Mouse (Mus musculus) adrenal gland, postnatal 36 days (tissue): Measurements from ENCODE around the gene Psenen. TPM values are rescaled to one million over a fixed set of nuclear protein-coding genes. Genes with fewer than 3 reads are reported as not detected.

ENCODE experiments used
- DNase-seq, 2 experiments: peaks; one replicate each; pipeline ENCODE4 v3.0.0; 2021; ENCODE audit warnings: mixed read lengths in 1 of 2
- microRNA-seq: library from miRNA; unstranded; fragments of <30 nt; microRNA quantifications from one replicate; pipeline ENCODE4 v1.2.0, GENCODE M21; 2021
- total RNA-seq, 2 experiments: library from RNA; stranded (reverse); gene quantifications; 2 replicates each; pipeline ENCODE4 v1.2.3; 2021

Gene Psenen
- total RNA-seq, 2 experiments from 2014 or later = 141 to 163 TPM

DNA sequence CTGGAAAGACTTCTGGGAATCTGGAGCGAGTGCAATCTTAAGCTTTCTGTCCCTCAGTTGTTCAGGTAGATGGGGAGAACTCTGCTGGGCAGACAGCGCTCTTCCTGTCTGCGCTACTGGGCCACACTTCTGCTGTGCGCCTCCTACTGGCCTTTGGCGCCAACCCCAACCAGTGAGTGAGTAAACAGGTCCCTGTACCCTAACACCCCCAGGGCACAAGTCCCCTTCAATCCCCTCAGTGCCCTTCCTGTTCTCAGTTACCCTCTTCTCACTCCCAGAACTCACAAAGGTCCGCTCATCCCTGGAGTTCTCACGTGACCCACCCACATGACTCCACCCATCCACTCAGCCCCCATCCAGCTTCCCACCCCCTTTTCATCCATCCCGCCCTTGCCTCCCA, 45.1 kb downstream of the Psenen start:
- no peak for DNase-seq

DNA sequence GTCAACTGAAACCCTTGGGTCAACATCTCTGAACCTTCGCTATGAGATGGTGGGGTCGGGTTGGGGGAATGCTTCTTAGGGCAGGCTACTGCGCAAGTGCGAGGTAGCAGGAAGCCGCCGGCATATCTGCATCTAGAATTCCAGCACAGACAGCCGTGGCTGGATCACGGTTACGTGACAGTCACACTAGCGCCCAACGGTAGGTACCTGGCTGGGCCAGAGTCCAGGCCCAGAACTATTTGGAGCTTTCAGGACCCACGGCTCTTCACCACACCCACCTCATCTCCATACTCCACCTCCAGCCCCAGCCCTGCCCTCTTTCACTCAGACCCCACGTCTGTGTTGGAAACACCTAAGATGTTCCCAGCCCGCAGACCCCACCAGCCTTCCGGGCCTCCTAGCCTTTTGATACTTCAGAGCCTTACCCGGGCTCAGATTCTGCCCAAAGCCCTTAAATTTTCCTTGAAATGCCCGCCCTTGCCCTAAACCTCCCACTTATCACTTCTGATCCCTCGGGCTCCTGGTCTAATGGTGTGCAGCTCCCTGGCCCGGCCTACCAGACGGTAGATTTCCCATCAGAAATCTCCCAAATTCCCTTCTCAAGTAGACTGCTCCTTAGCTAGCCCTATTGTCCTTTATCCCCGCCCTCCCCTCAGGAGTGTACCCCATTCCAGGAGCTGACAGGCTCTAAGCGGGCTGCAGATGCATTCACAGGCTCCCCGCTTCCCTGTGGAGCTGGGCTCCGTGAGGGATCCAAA, 48.2 kb downstream of the Psenen start:
- no peak for DNase-seq

Small RNA genes within 50 kb of the gene (microRNA-seq; reads per million reads assigned to microRNA genes)
- 1.00 reads per million for gene Gm38670
- gene Mir3569 = not detected

Other genes with a start within 250 kb of the Psenen start
- 10 to 100 TPM; 21.8 to 49.1 TPM for gene Syne4, start 248.8 kb downstream of the Psenen start, total RNA-seq
- gene E130208F15Rik, start 241.9 kb downstream of the Psenen start, total RNA-seq = 1 to 10 TPM in 1 of 2 experiments, under 1 TPM in 1; 0.93 to 1.3 TPM
- gene Sdhaf1, start 239.7 kb downstream of the Psenen start, total RNA-seq = 10 to 100 TPM; 13.2 to 16.0 TPM
- 10 to 100 TPM in 1 of 2 experiments, 1 to 10 TPM in 1; 7.4 to 14.7 TPM for gene Lrfn3, start 200.9 kb downstream of the Psenen start, total RNA-seq
- 10 to 100 TPM; 22.5 to 35.7 TPM for gene Tyrobp, start 149.9 kb downstream of the Psenen start, total RNA-seq
- 1 to 10 TPM; 1.8 to 2.0 TPM for gene Hcst, start 143.8 kb downstream of the Psenen start, total RNA-seq
- gene Nfkbid, start 141.9 kb downstream of the Psenen start, total RNA-seq = 1 to 10 TPM in 1 of 2 experiments, under 1 TPM in 1; 0.89 to 1.0 TPM
- gene Aplp1, start 118.1 kb downstream of the Psenen start, total RNA-seq = 10 to 100 TPM; 23.5 to 28.6 TPM
- gene Kirrel2, start 105.9 kb downstream of the Psenen start, total RNA-seq = not detected
- gene Nphs1, start 105.3 kb downstream of the Psenen start, total RNA-seq = not detected
- gene Prodh2, start 70.0 kb downstream of the Psenen start, total RNA-seq = under 1 TPM in 1 of 2 experiments, not detected in 1; 0.53 TPM
- gene Arhgap33, start 28.6 kb downstream of the Psenen start, total RNA-seq = 1 to 10 TPM; 2.5 to 2.9 TPM
- gene Hspb6, start 11.4 kb downstream of the Psenen start, total RNA-seq = 10 to 100 TPM; 27.1 to 28.3 TPM
- gene Proser3, start 11.3 kb downstream of the Psenen start, total RNA-seq = 1 to 10 TPM; 7.8 to 8.5 TPM
- gene Lin37, start 3.8 kb downstream of the Psenen start, total RNA-seq = 10 to 100 TPM; 46.2 to 55.4 TPM
- 10 to 100 TPM; 68.8 to 70.8 TPM for gene U2af1l4, start 326 bp downstream of the Psenen start, total RNA-seq
- gene Gm49396, start 283 bp downstream of the Psenen start, total RNA-seq = 1 to 10 TPM; 3.5 to 6.7 TPM
- gene Igflr1, start 1.8 kb upstream of the Psenen start, total RNA-seq = 1 to 10 TPM; 2.0 to 3.2 TPM
- 10 to 100 TPM; 38.5 to 44.5 TPM for gene Kmt2b, start 25.1 kb upstream of the Psenen start, total RNA-seq
- gene Zbtb32, start 35.3 kb upstream of the Psenen start, total RNA-seq = under 1 TPM in 1 of 2 experiments, not detected in 1; 0.72 TPM
- gene Upk1a, start 49.2 kb upstream of the Psenen start, total RNA-seq = under 1 TPM in 1 of 2 experiments, not detected in 1; 0.43 TPM
- 1,000 to 10,000 TPM; 1,179 to 1,185 TPM for gene Cox6b1, start 62.5 kb upstream of the Psenen start, total RNA-seq
- not detected for gene Etv2, start 72.2 kb upstream of the Psenen start, total RNA-seq
- 10 to 100 TPM; 83.0 to 88.1 TPM for gene Rbm42, start 86.7 kb upstream of the Psenen start, total RNA-seq
- 10 to 100 TPM; 10.1 to 10.5 TPM for gene Haus5, start 101.4 kb upstream of the Psenen start, total RNA-seq
- not detected for gene Pmis2, start 108.0 kb upstream of the Psenen start, total RNA-seq
- 1 to 10 TPM; 4.8 to 6.3 TPM for gene 2200002J24Rik, start 135.3 kb upstream of the Psenen start, total RNA-seq
- 1 to 10 TPM; 3.1 to 5.9 TPM for gene Atp4a, start 148.6 kb upstream of the Psenen start, total RNA-seq
- gene Tmem147, start 165.9 kb upstream of the Psenen start, total RNA-seq = 100 to 1,000 TPM; 229 to 231 TPM
- gene Gapdhs, start 180.1 kb upstream of the Psenen start, total RNA-seq = under 1 TPM in 1 of 2 experiments, not detected in 1; 0.26 TPM
- 100 to 1,000 TPM; 326 to 370 TPM for gene Sbsn, start 187.8 kb upstream of the Psenen start, total RNA-seq
- gene Dmkn, start 200.1 kb upstream of the Psenen start, total RNA-seq = 1 to 10 TPM; 2.4 to 2.5 TPM
- 1 to 10 TPM in 1 of 2 experiments, not detected in 1; 2.8 TPM for gene Krtdap, start 224.3 kb upstream of the Psenen start, total RNA-seq